Mouse (Mus musculus) C2C12 (cell line): ENCODE results near the gene Wee1. TPM values are rescaled to one million over a fixed set of nuclear protein-coding genes. Genes with fewer than 3 reads are reported as not detected.

ENCODE experiments used
- H3K27me3 ChIP-seq: one replicate; pipeline ENCODE4 v1.6.1; 2011; ENCODE audit not compliant: control insufficient read depth, insufficient read depth, insufficient read length
- H3K36me3 ChIP-seq: one replicate; pipeline ENCODE4 v1.6.1; 2011; ENCODE audit not compliant: control insufficient read depth, insufficient read depth
- H3K4me3 ChIP-seq: one replicate; pipeline ENCODE4 v1.5.1; 2011; ENCODE audit warnings: mild to moderate bottlenecking, control low read depth; ENCODE audit not compliant: poor library complexity, insufficient read depth, severe bottlenecking
- H3K79me2 ChIP-seq: one replicate; pipeline ENCODE4 v1.6.1; 2011; ENCODE audit not compliant: control insufficient read depth, insufficient read depth
- H3K79me3 ChIP-seq: one replicate; pipeline ENCODE4 v1.6.1; 2011; ENCODE audit warnings: low read depth, control low read depth
- H3ac ChIP-seq: one replicate; pipeline ENCODE3; 2011; ENCODE audit warnings: low read depth; ENCODE audit not compliant: control insufficient read depth, insufficient read length
- CEBPB ChIP-seq: IDR thresholded peaks from one replicate; pipeline ENCODE4 v1.6.1; 2011; ENCODE audit warnings: low read depth, mild to moderate bottlenecking, control low read depth, moderate library complexity
- CTCF ChIP-seq: IDR thresholded peaks from one replicate; pipeline ENCODE4 v1.5.1; 2011; ENCODE audit not compliant: control insufficient read depth, insufficient read depth, insufficient read length
- FOSL1 ChIP-seq: IDR thresholded peaks from one replicate; pipeline ENCODE4 v1.8.0; 2011; ENCODE audit warnings: mild to moderate bottlenecking, low read length; ENCODE audit not compliant: poor library complexity, insufficient read depth, severe bottlenecking
- MAX ChIP-seq: IDR thresholded peaks from one replicate; pipeline ENCODE4 v1.6.1; 2011; ENCODE audit warnings: mild to moderate bottlenecking, control low read depth
- MYOD1 ChIP-seq: IDR thresholded peaks from one replicate; pipeline ENCODE4 v1.6.1; 2011; ENCODE audit warnings: low read depth; ENCODE audit not compliant: control insufficient read depth, insufficient read length
- MYOG ChIP-seq: IDR thresholded peaks from one replicate; pipeline ENCODE4 v1.6.1; 2011; ENCODE audit not compliant: control insufficient read depth, insufficient read length; ENCODE audit errors: extremely low read depth
- USF1 ChIP-seq: IDR thresholded peaks from one replicate; pipeline ENCODE4 v1.6.1; 2011; ENCODE audit warnings: low read depth, mild to moderate bottlenecking, control low read depth, moderate library complexity
- polyA plus RNA-seq: library from polyadenylated mRNA; unstranded; fragments of >200 nt; fragmentation: generic; extraction: Trizol; gene quantifications from one replicate; pipeline ENCODE4 v1.2.1, GENCODE M21; 2012; ENCODE audit warnings: missing spikeins

Gene Wee1
- polyA plus RNA-seq, 1 experiment, result 15.8 TPM

- Histone ChIP-seq H3K27me3 (no peaks in the 10 kb centered on the region), H3K36me3 (no peaks in the 10 kb centered on the region), H3ac (no peak overlapping the region), H3K79me2 (no peaks in the 10 kb centered on the region), H3K4me3 (no peak overlapping the region), H3K79me3 (no peaks in the 10 kb centered on the region)
- TF ChIP-seq MYOG, result no peak
- TF ChIP-seq USF1, result no peak
- TF ChIP-seq CEBPB, result no peak
- TF ChIP-seq CTCF, result no peak
- TF ChIP-seq MAX, result no peak
- TF ChIP-seq FOSL1, result no peak
- no peak for TF ChIP-seq MYOD1
Observed at GRCm38 (mm10) chr7:110184608-110185007, 62.8 kb downstream of the Wee1 start.

- no peak for TF ChIP-seq MAX
- TF ChIP-seq MYOD1, result no peak
- no peak for TF ChIP-seq CEBPB
- TF ChIP-seq CTCF, result no peak
- no peak for TF ChIP-seq FOSL1
- TF ChIP-seq USF1, result no peak
- TF ChIP-seq MYOG, result no peak
- no peaks in the 10 kb centered on the region for H3K79me2 ChIP-seq
- no peaks in the 10 kb centered on the region for H3K79me3 ChIP-seq
- H3K27me3 ChIP-seq, result no peaks in the 10 kb centered on the region
- H3K36me3 ChIP-seq, result no peaks in the 10 kb centered on the region
- no peak overlapping the region for H3K4me3 ChIP-seq
- no peak overlapping the region for H3ac ChIP-seq
Observed at GRCm38 (mm10) chr7:110189951-110190350, 68.1 kb downstream of the Wee1 start.

Other genes with a start within 250 kb of the Wee1 start
- gene Dennd5a, start 161.6 kb upstream of the Wee1 start, polyA plus RNA-seq, result 46.2 TPM
- gene Tmem41b, start 135.1 kb upstream of the Wee1 start, polyA plus RNA-seq, result 40.5 TPM
- 29.1 TPM for gene Ipo7, start 103.8 kb upstream of the Wee1 start, polyA plus RNA-seq
- 7.5 TPM for gene Zfp143, start 60.8 kb upstream of the Wee1 start, polyA plus RNA-seq
- gene Swap70, start 99.7 kb downstream of the Wee1 start, polyA plus RNA-seq, result 16.0 TPM